Mouse (Mus musculus) cerebellum, adult 2 months (tissue): ENCODE results near the gene Coro1a. TPM values are rescaled to one million over a fixed set of nuclear protein-coding genes. Genes with fewer than 3 reads are reported as not detected.
"Not testable (repeated sequence)": the region's sequence is repeated elsewhere in the genome, so short reads cannot be mapped to it uniquely, and the experiment has no call there.

Experiments used
- DNase-seq, 2 experiments: peaks; one replicate each; pipeline ENCODE4 v3.0.0; 2021
- H3K27ac ChIP-seq: fragments of 200-500 bp; 2 replicates; pipeline ENCODE4 v1.5.1; 2012; ENCODE audit warnings: low read length, control low read depth, inconsistent platforms; ENCODE audit not compliant: insufficient read depth
- H3K27me3 ChIP-seq: fragments of 200-500 bp; 2 replicates; pipeline ENCODE4 v1.6.1; 2012; ENCODE audit warnings: inconsistent platforms, mild to moderate bottlenecking, low read length, moderate library complexity; ENCODE audit not compliant: control insufficient read depth, insufficient read depth
- H3K4me1 ChIP-seq: fragments of 200-500 bp; 2 replicates; pipeline ENCODE4 v1.6.1; 2011; ENCODE audit warnings: low read length; ENCODE audit not compliant: control insufficient read depth, insufficient read depth
- H3K4me3 ChIP-seq: fragments of 200-500 bp; replicated peaks from 2 replicates; pipeline ENCODE3; 2011; ENCODE audit warnings: mild to moderate bottlenecking, low read depth, low read length, control low read depth; ENCODE audit not compliant: insufficient read depth
- CTCF ChIP-seq: fragments of 200-500 bp; IDR thresholded peaks from 2 replicates; pipeline ENCODE4 v1.5.1; 2011; ENCODE audit warnings: low read depth, mild to moderate bottlenecking, control low read depth, low read length, moderate library complexity, borderline replicate concordance; ENCODE audit not compliant: insufficient read depth
- POLR2A ChIP-seq: fragments of 200-500 bp; IDR thresholded peaks from 2 replicates; pipeline ENCODE4 v1.6.1; 2011; ENCODE audit warnings: low read length, control low read depth, borderline replicate concordance; ENCODE audit not compliant: insufficient read depth
- WGBS: fragments of 180-500 bp; shearing (Covaris S2); methylation state at CpG from one replicate; pipeline ENCODE4 v1.1.7; 2018; 5-methylcytosine and 5-hydroxymethylcytosine counted together
- polyA plus RNA-seq: library from polyadenylated mRNA; depleted of rRNA; stranded (reverse); fragments of >200 nt; gene quantifications from 2 replicates; pipeline ENCODE4 v1.2.3, GENCODE M21; 2012

The Coro1a gene
- polyA plus RNA-seq, 1 experiment, result 110 TPM

DNA sequence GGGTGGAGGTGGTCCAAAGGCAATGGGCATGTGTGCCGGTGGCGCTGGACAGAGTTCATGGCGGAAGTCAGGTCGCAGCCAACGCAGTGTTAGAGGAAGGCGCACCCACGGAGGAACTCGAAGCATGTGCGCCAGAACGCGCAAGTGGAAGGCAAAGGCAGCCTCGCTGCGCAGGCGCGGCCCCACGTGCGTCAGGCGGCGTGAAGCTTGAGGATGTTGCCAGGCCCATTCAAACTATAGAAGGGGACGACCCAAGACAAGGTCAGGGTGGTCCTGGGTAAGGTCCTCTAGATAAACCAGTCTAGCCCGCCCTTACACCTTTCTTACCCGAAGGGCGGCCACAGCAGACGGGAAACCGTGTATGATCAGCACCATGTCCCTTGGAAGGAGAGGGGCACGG is 15.2 kb downstream of the Coro1a start:
- 93% methylated on average over 26 of the region's 26 CpGs for WGBS
- Histone ChIP-seq H3K4me3 (no peak overlapping the region), H3K4me1 (peaks cover 4% of the 10 kb centered on the region; the same call in 1 of the 2 replicates), H3K27ac (no peak overlapping the region), H3K27me3 (no peaks in the 10 kb centered on the region)
- TF ChIP-seq CTCF, result no peak
- no peak for TF ChIP-seq POLR2A
- no peak for DNase-seq

DNA sequence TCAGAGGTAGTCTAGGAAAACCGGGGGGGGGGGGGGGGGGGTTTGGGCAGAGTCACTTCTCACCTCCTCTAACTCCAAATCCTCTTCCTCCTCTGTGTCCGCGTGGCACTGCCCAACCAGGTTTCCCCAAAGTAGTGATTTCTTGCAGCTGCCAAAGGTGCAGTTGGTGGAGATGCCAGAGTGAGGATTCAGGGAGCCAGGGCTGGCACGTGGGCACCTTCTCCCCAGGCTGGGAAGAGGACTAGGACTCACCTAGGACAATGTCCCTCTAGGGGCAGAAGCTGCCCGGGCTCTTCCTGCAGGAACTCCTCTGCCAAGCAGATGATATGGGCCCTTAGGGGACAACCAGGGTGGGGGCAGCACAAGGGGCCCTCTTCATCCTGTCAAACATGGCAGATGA is 15.9 kb downstream of the Coro1a start:
- TF ChIP-seq CTCF (no peak), POLR2A (no peak)
- no peak for DNase-seq
- 75% methylated on average over 5 of the region's 5 CpGs for WGBS
- peaks cover 4% of the 10 kb centered on the region; the same call in 1 of the 2 replicates for H3K4me1 ChIP-seq
- H3K4me3 ChIP-seq, result no peak overlapping the region
- no peaks in the 10 kb centered on the region for H3K27me3 ChIP-seq
- no peak overlapping the region for H3K27ac ChIP-seq

GRCm38 (mm10) chr7:126690737-126691136 is 16.9 kb downstream of the Coro1a start:
- Histone ChIP-seq H3K4me3 (no peak overlapping the region), H3K4me1 (peaks cover 4% of the 10 kb centered on the region; the same call in 1 of the 2 replicates), H3K27ac (no peak overlapping the region), H3K27me3 (no peaks in the 10 kb centered on the region)
- DNase-seq, result no peak
- TF ChIP-seq POLR2A, result no peak
- TF ChIP-seq CTCF, result no peak
- 62% methylated on average over 3 of the region's 3 CpGs for WGBS

DNA sequence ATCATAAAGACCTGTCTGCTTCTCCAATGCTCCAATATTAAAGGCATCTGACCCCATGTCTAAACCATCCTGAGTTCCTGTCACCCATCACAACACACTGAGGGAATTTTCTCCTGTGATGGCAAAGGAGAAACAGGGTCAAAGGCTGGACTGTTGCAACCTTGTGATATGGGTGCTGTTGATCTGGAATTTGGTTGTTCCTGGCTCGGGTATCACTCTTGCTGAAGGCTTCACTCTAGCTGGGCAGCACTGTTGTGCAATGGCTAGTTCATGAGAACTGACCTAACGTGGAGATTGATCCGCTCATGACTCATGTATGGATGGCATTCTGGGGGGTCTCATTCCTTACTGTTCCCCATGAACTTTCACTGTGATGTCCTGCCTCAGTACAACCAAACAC is 18.6 kb downstream of the Coro1a start:
- TF ChIP-seq CTCF (no peak), POLR2A (no peak)
- DNase-seq, result no peak
- H3K27me3 ChIP-seq, result no peaks in the 10 kb centered on the region
- WGBS, result 72% methylated on average over 3 of the region's 3 CpGs
- H3K4me3 ChIP-seq, result no peak overlapping the region
- H3K4me1 ChIP-seq, result peaks cover 4% of the 10 kb centered on the region; the same call in 1 of the 2 replicates
- no peak overlapping the region for H3K27ac ChIP-seq

GRCm38 (mm10) chr7:126688156-126688555 is 19.4 kb downstream of the Coro1a start:
- WGBS, result 79% methylated on average over 4 of the region's 4 CpGs
- H3K27me3 ChIP-seq, H3K4me3 ChIP-seq, H3K4me1 ChIP-seq, DNase-seq, H3K27ac ChIP-seq: not testable (repeated sequence)

- TF ChIP-seq POLR2A, result no peak
- no peak for TF ChIP-seq CTCF
- Histone ChIP-seq H3K27ac (no peak overlapping the region), H3K27me3 (no peaks in the 10 kb centered on the region), H3K4me3 (no peak overlapping the region), H3K4me1 (no peaks in the 10 kb centered on the region)
- no peak for DNase-seq
- 92% methylated on average over 5 of the region's 5 CpGs for WGBS
These were observed 26.4 kb downstream of the Coro1a start for GRCm38 (mm10) chr7:126681221-126681620.

DNA sequence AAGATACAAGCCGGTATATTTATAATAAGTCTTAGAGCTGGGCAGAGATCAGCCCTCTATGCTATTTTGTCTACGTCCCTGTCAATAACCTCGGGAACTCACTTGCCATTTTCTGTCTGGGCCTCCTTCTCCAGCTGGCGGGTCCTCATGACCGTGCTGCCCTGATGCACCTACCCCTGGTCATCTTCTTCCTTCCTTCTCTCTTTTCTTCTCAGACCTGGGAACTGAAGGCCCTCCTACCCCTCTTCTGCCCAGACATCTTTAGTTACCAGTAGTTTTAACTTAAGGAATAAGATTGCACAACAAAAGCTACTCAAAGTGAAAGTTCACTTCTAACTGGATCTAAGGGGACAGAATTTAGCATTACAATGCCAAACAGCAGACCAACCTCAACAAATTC is 27.9 kb downstream of the Coro1a start:
- Histone ChIP-seq H3K27me3 (no peaks in the 10 kb centered on the region), H3K4me1 (no peaks in the 10 kb centered on the region), H3K4me3 (no peak overlapping the region), H3K27ac (no peak overlapping the region)
- WGBS, result 91% methylated on average over 5 of the region's 5 CpGs
- no peak for DNase-seq
- TF ChIP-seq POLR2A (no peak), CTCF (no peak)

- Histone ChIP-seq H3K4me1 (no peaks in the 10 kb centered on the region), H3K4me3 (no peak overlapping the region), H3K27ac (no peak overlapping the region), H3K27me3 (no peaks in the 10 kb centered on the region)
- WGBS, result 82% methylated on average over 8 of the region's 8 CpGs
- TF ChIP-seq POLR2A (no peak), CTCF (no peak)
- no peak for DNase-seq
These were observed 28.8 kb downstream of the Coro1a start for GRCm38 (mm10) chr7:126678545-126679341.
